Mouse (Mus musculus): ENCODE results near the gene Slc25a20.
"Not testable (repeated sequence)": the region's sequence is repeated elsewhere in the genome, so short reads cannot be mapped to it uniquely, and the experiment has no call there.

Gene Slc25a20

GRCm38 (mm10) chr9:108661677-108662612, at the start of gene Slc25a20:
Slc25a20 (plus strand) TSS chr9:108662088.
- peak; percentile 77 to 90 for DNase-seq (ENCODE audit: low spot score in 2 of 2)

DNA sequence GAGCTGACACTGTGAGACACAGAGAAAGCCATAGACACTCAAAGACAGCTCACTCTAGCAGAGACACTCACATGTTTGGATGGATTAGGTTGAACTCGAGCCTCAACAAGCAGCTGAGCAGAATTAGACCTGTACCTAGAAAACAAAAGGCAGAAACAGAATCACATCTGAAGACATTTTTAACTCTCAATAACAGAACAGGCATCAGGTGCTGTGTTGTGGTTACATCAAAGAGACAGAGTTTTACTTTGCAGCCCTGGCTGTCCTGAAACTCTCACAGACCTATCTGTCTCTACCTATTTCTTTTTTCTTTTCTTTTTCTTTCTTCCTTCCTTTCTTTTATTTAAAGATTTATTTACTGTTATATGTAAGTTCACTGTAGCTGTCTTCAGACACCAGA, 44.6 kb upstream of the Slc25a20 start:
- DNase-seq (ENCODE audit: low spot score in 2 of 2): no peak

- no peak for DNase-seq (ENCODE audit: low spot score in 2 of 2)
These were observed 35.4 kb upstream of the Slc25a20 start for GRCm38 (mm10) chr9:108626498-108626897.

DNA sequence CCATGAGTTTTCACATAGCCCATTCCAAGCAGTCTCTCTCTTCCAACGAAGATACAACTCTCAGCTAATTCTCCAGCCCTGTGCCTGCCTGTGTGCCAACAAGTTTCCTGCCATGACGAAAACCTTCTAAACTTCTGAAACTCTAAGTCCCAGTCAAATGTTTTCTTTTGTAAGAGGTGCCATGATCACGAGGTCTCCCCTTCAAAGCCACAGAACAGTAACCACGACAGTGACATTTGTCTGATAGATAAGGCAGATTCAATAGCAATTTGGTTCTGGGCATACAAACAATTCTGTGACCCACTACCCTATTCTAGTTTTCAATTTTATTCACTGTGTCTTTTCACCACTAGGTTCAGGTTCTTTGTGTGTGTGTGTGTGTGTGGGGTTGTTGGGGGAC, 33.7 kb upstream of the Slc25a20 start:
- DNase-seq (ENCODE audit: low spot score in 2 of 2): no peak

DNA sequence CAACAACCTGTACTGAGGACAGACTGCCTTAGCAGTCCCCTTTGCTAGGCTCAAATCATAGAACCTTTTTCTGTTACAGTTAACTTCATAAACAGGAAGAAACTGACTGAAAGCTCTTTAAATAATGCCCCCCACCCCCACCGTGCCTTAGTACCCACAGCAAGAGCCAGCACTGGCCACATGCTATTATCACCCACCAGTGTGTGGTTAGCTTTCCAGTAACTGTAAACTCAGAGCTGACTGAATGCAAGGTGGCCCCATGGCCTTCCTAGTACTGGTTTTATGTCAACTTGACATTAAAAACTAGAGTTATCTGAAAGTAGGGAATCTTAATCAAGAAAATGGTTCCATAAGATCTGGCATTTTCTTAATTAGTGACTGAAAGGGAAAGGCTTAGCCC, 31.2 kb upstream of the Slc25a20 start:
- no peak for DNase-seq (ENCODE audit: low spot score in 2 of 2)

DNA sequence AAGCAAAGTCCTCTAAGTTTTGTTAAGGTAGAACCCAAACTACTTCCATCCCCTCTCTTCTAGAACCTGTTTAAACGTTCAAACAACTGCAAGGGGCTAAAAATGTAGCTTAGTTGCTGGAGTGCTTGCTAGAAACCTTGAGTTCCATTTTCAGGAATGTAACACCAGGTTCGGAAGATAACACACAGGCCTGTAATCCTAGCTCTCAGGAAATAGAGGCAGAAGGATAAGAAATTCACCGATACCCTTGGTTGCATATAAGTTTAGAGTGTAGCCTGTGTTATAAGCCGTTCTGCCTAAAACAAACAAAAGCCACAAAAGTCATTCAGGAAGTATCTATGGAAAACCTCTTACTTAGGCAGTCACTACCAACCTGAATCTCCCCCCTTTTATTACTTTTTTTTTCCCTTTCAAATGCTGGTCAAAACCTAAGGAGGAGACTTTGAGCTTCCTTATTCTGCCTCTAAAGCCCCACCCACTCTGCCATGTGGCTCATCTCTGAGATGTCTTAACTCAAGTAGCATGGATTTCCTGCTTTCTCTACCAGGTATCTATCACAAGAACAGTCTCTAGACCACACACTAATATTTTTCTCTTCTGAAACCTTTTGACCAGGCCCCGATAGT, 30.1 kb upstream of the Slc25a20 start:
- no peak for DNase-seq (ENCODE audit: low spot score in 2 of 2)

- DNase-seq (ENCODE audit: low spot score in 2 of 2): no peak
These were observed 29.5 kb upstream of the Slc25a20 start for GRCm38 (mm10) chr9:108632375-108632774.

- DNase-seq (ENCODE audit: low spot score in 2 of 2): no peak
These were observed 28.0 kb upstream of the Slc25a20 start for GRCm38 (mm10) chr9:108633846-108634245.

DNA sequence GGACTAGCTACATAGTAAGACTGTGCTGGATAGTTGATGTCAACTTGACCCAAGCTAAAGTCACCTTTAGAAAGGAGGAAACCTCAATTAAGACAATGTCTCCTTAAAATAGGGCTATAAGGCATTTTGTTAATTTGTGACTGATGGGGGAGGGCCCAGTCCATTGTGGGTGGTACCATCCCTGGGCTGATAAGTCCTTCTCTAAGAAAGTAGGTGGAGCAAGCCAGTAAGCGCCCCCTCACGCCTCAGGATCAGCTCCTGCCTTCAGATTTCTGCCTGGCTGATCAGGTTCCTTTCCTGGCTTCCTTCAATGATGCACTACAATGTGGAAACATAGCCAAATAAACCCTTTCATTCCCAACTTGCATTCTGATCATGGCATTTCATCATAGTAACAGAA, 26.5 kb upstream of the Slc25a20 start:
- no peak for DNase-seq (ENCODE audit: low spot score in 2 of 2)

GRCm38 (mm10) chr9:108639825-108640224, 22.1 kb upstream of the Slc25a20 start:
- no peak for DNase-seq (ENCODE audit: low spot score in 2 of 2)

GRCm38 (mm10) chr9:108648166-108648565, 13.7 kb upstream of the Slc25a20 start:
- peak in 1 of 2 experiments; percentile 9 for DNase-seq (ENCODE audit: low spot score in 2 of 2)

GRCm38 (mm10) chr9:108648611-108649560, 13.0 kb upstream of the Slc25a20 start, which contains the start of gene Arih2:
Arih2 (minus strand) TSS chr9:108649386.
- DNase-seq (ENCODE audit: low spot score in 2 of 2): peak; percentile 86 to 91

GRCm38 (mm10) chr9:108649561-108650440, 12.1 kb upstream of the Slc25a20 start:
- no peak for DNase-seq (ENCODE audit: low spot score in 2 of 2)

- DNase-seq (ENCODE audit: low spot score in 2 of 2): no peak
These were observed 7.1 kb upstream of the Slc25a20 start for GRCm38 (mm10) chr9:108654566-108655464.

- not testable (repeated sequence) for DNase-seq (ENCODE audit: low spot score in 2 of 2)
These were observed 6.0 kb upstream of the Slc25a20 start for GRCm38 (mm10) chr9:108655865-108656264.

DNA sequence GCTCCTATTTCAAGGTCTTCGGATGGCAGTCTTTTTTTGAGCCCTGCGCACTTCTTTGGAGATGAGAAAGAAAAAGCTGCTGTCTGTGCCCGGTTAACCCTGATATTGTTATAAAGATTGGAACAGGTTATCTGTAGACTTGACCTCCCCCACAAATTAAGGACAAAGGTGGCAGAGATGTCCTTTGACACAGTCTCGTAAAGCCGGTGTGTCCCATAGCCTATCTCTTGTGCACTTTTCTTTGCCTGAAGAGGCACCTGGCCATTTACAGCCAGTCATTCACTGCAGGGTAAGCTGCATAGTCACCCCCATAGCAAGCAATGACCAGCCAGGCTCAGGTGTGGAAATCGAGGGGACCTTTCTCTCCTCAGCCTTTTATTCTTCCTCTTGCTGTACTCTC, 772 bp downstream of the Slc25a20 start:
- no peak for DNase-seq (ENCODE audit: low spot score in 2 of 2)

DNA sequence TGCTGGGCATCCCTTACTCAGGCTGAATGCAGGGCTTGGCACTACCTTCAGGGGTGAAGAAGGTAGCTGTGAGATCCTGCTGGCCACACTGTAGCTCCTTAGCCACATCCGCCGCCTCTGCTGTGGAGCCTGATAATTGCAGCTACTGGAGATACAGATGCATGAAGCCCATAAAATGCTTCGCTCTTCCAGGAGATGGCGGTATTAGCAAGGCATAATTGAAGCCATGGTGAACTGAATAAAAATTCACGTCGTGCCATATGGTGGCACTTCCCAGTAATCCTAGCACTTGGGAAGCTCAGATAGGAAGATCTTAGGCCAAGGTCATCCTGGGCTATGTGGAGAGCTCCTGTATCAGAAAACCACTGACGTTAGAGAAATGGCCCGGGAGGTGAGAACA, 8.0 kb downstream of the Slc25a20 start:
- no peak for DNase-seq (ENCODE audit: low spot score in 2 of 2)

GRCm38 (mm10) chr9:108673151-108673550, 11.3 kb downstream of the Slc25a20 start:
- no peak for DNase-seq (ENCODE audit: low spot score in 2 of 2)

DNA sequence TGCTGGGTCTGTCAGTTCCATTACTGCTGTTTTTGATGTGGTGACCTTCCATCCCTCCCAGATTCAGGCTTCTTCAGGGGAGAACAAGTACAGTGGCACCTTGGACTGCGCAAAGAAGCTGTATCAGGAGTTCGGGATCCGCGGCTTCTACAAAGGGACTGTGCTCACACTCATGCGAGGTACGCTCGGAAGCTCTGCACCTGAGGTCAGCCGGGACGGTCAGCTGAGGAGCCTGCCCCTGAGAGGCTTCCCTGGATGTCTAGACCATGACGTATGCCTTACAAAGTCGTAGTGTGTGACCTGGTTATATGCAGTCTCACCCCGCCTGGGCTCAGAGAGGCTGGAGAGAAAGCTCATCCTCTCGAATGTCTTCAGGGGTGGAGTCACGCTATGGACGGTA, 18.1 kb downstream of the Slc25a20 start:
- DNase-seq (ENCODE audit: low spot score in 2 of 2): no peak

- no peak for DNase-seq (ENCODE audit: low spot score in 2 of 2)
These were observed 24.6 kb downstream of the Slc25a20 start for GRCm38 (mm10) chr9:108686475-108686887.

Measured in urinary bladder, postnatal 36 days (tissue).